Mouse (Mus musculus): ENCODE measurements around the gene Misp.

GRCm38 (mm10) chr10:79851653-79852052 lies 30.9 kb downstream of the Misp start:
- TF ChIP-seq CTCF (conservative IDR thresholded peaks at IDR 0.05; ENCODE audit: insufficient read depth, insufficient read length, low read depth, low read length) = no peak
- TF ChIP-seq POLR2A (IDR thresholded peaks at IDR 0.05; ENCODE audit: low read depth, low read length) = no peak

Measured in kidney, adult 2 months (tissue).